Mouse (Mus musculus): ENCODE results near the gene Aaas. TPM values are rescaled to one million over a fixed set of nuclear protein-coding genes. Genes with fewer than 3 reads are reported as not detected.

The Aaas gene
- 42.0 and 44.7 TPM in 2 replicates for polyA plus RNA-seq (2015; fragmentation: Nextera tagmentation; extraction: Ambion mirVana)

GRCm38 (mm10) chr15:102350138-102350941 lies at the start of gene Aaas:
Aaas (minus strand) TSS chr15:102350771.
- Histone ChIP-seq H3K4me3 (replicated peaks; ENCODE audit: low read length) (peak within 1 kb of the TSS; percentile 54), H3K4me1 (replicated peaks; ENCODE audit: control insufficient read depth, insufficient read depth, low read length) (peaks cover 16% of the 10 kb centered on the region), H3K36me3 (ENCODE audit: control insufficient read depth, insufficient read depth) (no peaks in the 10 kb centered on the region), H3K9me3 (ENCODE audit: control insufficient read depth, low read length) (no peaks in the 10 kb centered on the region), H3K4me2 (ENCODE audit: low read length) (peak within 1 kb of the TSS; percentile 84), H3K27ac (ENCODE audit: low read length) (peak within 1 kb of the TSS; percentile 46), H3K9ac (replicated peaks; ENCODE audit: low read depth, low read length) (peak within 1 kb of the TSS; percentile 58), H3K27me3 (replicated peaks; ENCODE audit: control insufficient read depth, insufficient read depth, low read length) (no peaks in the 10 kb centered on the region)
- peak; percentile 93 for ATAC-seq
- WGBS: under 1% methylated on average over 56 of the region's 56 CpGs

- H3K9ac ChIP-seq (replicated peaks; ENCODE audit: low read depth, low read length): peak overlapping the region; percentile 51
- peak overlapping the region; percentile 62 for H3K4me2 ChIP-seq (ENCODE audit: low read length)
- peak; percentile 63; the same call in 1 of the 2 replicates for ATAC-seq
- WGBS: 4% methylated on average over 34 of the region's 34 CpGs
- peak overlapping the region; percentile 41 for H3K4me3 ChIP-seq (replicated peaks; ENCODE audit: low read length)
- H3K4me1 ChIP-seq (replicated peaks; ENCODE audit: control insufficient read depth, insufficient read depth, low read length): peaks cover 5% of the 10 kb centered on the region
- H3K36me3 ChIP-seq (ENCODE audit: control insufficient read depth, insufficient read depth): no peaks in the 10 kb centered on the region
- no peaks in the 10 kb centered on the region for H3K9me3 ChIP-seq (ENCODE audit: control insufficient read depth, low read length)
- no peaks in the 10 kb centered on the region for H3K27me3 ChIP-seq (replicated peaks; ENCODE audit: control insufficient read depth, insufficient read depth, low read length)
- H3K27ac ChIP-seq (ENCODE audit: low read length): peak overlapping the region; percentile 16; the same call in 1 of the 2 replicates
Observed at GRCm38 (mm10) chr15:102399229-102400221, 49.0 kb upstream of the Aaas start.

- no peak overlapping the region for H3K27ac ChIP-seq (ENCODE audit: low read length)
- no peaks in the 10 kb centered on the region for H3K36me3 ChIP-seq (ENCODE audit: control insufficient read depth, insufficient read depth)
- H3K9me3 ChIP-seq (ENCODE audit: control insufficient read depth, low read length): no peaks in the 10 kb centered on the region
- 22% methylated on average over 5 of the region's 5 CpGs for WGBS
- H3K9ac ChIP-seq (replicated peaks; ENCODE audit: low read depth, low read length): no peak overlapping the region
- H3K4me2 ChIP-seq (ENCODE audit: low read length): no peak overlapping the region
- no peak overlapping the region for H3K4me3 ChIP-seq (replicated peaks; ENCODE audit: low read length)
- H3K27me3 ChIP-seq (replicated peaks; ENCODE audit: control insufficient read depth, insufficient read depth, low read length): no peaks in the 10 kb centered on the region
- no peak for ATAC-seq
- H3K4me1 ChIP-seq (replicated peaks; ENCODE audit: control insufficient read depth, insufficient read depth, low read length): peaks cover 5% of the 10 kb centered on the region
Observed at GRCm38 (mm10) chr15:102398629-102399028, 48.1 kb upstream of the Aaas start.

GRCm38 (mm10) chr15:102395061-102395460 lies 44.5 kb upstream of the Aaas start:
- Histone ChIP-seq H3K36me3 (ENCODE audit: control insufficient read depth, insufficient read depth) (no peaks in the 10 kb centered on the region), H3K9ac (replicated peaks; ENCODE audit: low read depth, low read length) (no peak overlapping the region)
- 29% methylated on average over 3 of the region's 3 CpGs for WGBS

DNA sequence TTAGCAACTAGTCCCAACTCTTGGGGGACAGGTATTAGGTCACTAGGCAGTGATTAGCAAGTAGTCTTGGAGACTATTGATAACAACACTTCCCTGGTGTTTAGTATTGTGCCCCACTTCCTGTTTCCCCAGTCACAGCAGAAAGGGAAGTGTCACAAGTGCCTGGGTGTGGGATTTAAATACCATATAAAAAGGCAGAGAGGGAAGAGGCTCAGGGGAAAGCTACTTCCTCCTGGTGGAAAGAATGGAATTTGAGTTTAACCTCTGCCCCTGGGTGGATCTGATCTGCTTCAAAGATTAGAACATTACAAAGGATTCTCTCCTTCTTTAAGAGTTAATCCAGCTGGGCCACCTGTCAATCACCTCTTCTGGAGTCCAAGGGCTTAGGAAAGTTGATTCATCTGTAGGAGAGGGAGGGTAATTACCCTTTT lies 43.0 kb upstream of the Aaas start:
- ATAC-seq: no peak
- H3K27me3 ChIP-seq (replicated peaks; ENCODE audit: control insufficient read depth, insufficient read depth, low read length): no peaks in the 10 kb centered on the region
- no peak overlapping the region for H3K9ac ChIP-seq (replicated peaks; ENCODE audit: low read depth, low read length)
- H3K36me3 ChIP-seq (ENCODE audit: control insufficient read depth, insufficient read depth): no peaks in the 10 kb centered on the region
- no peak overlapping the region for H3K4me3 ChIP-seq (replicated peaks; ENCODE audit: low read length)
- no peak overlapping the region for H3K4me2 ChIP-seq (ENCODE audit: low read length)
- no peak overlapping the region for H3K27ac ChIP-seq (ENCODE audit: low read length)
- no peaks in the 10 kb centered on the region for H3K9me3 ChIP-seq (ENCODE audit: control insufficient read depth, low read length)
- no peaks in the 10 kb centered on the region for H3K4me1 ChIP-seq (replicated peaks; ENCODE audit: control insufficient read depth, insufficient read depth, low read length)

More at GRCm38 (mm10) chr15:102395061-102395460, 44.5 kb upstream of the Aaas start:
- Histone ChIP-seq H3K4me2 (ENCODE audit: low read length) (no peak overlapping the region), H3K27ac (ENCODE audit: low read length) (no peak overlapping the region), H3K27me3 (replicated peaks; ENCODE audit: control insufficient read depth, insufficient read depth, low read length) (no peaks in the 10 kb centered on the region), H3K4me3 (replicated peaks; ENCODE audit: low read length) (no peak overlapping the region), H3K4me1 (replicated peaks; ENCODE audit: control insufficient read depth, insufficient read depth, low read length) (peaks cover 5% of the 10 kb centered on the region), H3K9me3 (ENCODE audit: control insufficient read depth, low read length) (no peaks in the 10 kb centered on the region)
- no peak for ATAC-seq

DNA sequence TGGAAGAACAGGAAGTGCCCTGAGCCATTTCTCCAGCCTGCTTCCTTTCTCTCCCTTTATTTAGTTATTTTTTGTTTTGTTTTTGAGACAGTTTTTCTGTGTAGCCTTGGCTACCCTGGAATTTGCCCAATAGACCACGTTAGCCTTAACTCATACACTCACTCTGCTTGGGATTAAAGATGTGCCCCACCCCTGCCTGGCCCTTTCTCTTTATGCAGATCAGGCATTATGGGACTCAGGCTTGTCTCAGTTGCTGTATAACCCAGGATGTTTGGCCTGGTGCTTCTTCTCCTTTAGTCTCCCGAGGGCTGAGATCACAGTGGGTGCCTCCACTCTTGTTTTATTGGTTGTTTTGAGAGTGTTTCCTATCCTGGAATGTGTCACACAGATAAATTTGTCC lies 41.9 kb upstream of the Aaas start:
- Histone ChIP-seq H3K36me3 (ENCODE audit: control insufficient read depth, insufficient read depth) (no peaks in the 10 kb centered on the region), H3K4me1 (replicated peaks; ENCODE audit: control insufficient read depth, insufficient read depth, low read length) (no peaks in the 10 kb centered on the region), H3K4me3 (replicated peaks; ENCODE audit: low read length) (no peak overlapping the region), H3K9me3 (ENCODE audit: control insufficient read depth, low read length) (no peaks in the 10 kb centered on the region), H3K4me2 (ENCODE audit: low read length) (no peak overlapping the region), H3K27ac (ENCODE audit: low read length) (no peak overlapping the region), H3K9ac (replicated peaks; ENCODE audit: low read depth, low read length) (no peak overlapping the region), H3K27me3 (replicated peaks; ENCODE audit: control insufficient read depth, insufficient read depth, low read length) (no peaks in the 10 kb centered on the region)
- no peak for ATAC-seq
- WGBS: 17% methylated on average over 2 of the region's 2 CpGs

DNA sequence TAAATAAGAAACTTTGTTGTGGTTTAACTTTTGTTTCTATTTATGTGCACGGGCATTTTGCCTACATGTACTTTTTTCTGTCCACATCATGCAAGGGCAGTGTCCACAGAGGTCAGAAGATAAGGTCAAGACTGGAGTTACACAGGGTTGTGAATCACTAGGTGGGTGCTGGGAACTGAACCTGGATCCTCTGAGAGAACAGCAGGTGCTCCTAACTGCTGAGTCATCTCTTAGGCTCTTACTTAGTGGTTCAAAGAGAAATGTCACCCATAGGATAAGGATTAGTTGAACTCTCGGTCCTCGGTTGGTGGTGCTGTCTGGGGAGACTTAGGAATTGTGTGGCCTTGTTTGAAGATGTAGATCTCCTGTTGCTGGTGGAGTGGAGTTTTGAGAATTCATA lies 38.4 kb upstream of the Aaas start:
- no peaks in the 10 kb centered on the region for H3K4me1 ChIP-seq (replicated peaks; ENCODE audit: control insufficient read depth, insufficient read depth, low read length)
- ATAC-seq: no peak
- H3K27me3 ChIP-seq (replicated peaks; ENCODE audit: control insufficient read depth, insufficient read depth, low read length): no peaks in the 10 kb centered on the region
- no peaks in the 10 kb centered on the region for H3K9me3 ChIP-seq (ENCODE audit: control insufficient read depth, low read length)
- no peak overlapping the region for H3K27ac ChIP-seq (ENCODE audit: low read length)
- no peak overlapping the region for H3K4me3 ChIP-seq (replicated peaks; ENCODE audit: low read length)
- 86% methylated on average over 3 of the region's 3 CpGs for WGBS
- H3K9ac ChIP-seq (replicated peaks; ENCODE audit: low read depth, low read length): no peak overlapping the region
- H3K36me3 ChIP-seq (ENCODE audit: control insufficient read depth, insufficient read depth): no peaks in the 10 kb centered on the region
- H3K4me2 ChIP-seq (ENCODE audit: low read length): no peak overlapping the region

GRCm38 (mm10) chr15:102386640-102387039 lies 36.1 kb upstream of the Aaas start:
- Histone ChIP-seq H3K4me3 (replicated peaks; ENCODE audit: low read length) (no peak overlapping the region), H3K4me2 (ENCODE audit: low read length) (no peak overlapping the region), H3K36me3 (ENCODE audit: control insufficient read depth, insufficient read depth) (no peaks in the 10 kb centered on the region), H3K9ac (replicated peaks; ENCODE audit: low read depth, low read length) (no peak overlapping the region), H3K27ac (ENCODE audit: low read length) (no peak overlapping the region), H3K9me3 (ENCODE audit: control insufficient read depth, low read length) (no peaks in the 10 kb centered on the region), H3K27me3 (replicated peaks; ENCODE audit: control insufficient read depth, insufficient read depth, low read length) (no peaks in the 10 kb centered on the region), H3K4me1 (replicated peaks; ENCODE audit: control insufficient read depth, insufficient read depth, low read length) (no peaks in the 10 kb centered on the region)
- WGBS: 55% methylated on average over 9 of the region's 9 CpGs
- ATAC-seq: no peak

DNA sequence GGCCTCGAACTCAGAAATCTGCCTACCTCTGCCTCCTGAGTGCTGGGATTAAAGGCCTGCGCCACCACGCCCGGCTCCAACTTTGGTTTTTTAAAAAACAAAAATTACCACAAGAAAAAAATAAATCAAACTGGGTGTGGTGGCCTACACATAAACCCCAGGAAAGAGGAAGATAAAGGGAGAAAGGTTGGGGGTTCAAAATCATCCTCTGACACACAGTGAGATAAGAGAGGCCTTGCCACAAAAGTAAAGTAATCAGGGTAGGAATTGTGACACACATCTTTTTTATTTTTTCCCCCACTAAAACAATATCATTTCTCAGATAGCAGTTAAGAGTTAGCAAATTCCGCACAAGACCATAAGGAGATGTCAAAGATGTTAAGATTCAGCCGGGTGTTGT lies 33.1 kb upstream of the Aaas start:
- Histone ChIP-seq H3K27ac (ENCODE audit: low read length) (no peak overlapping the region), H3K27me3 (replicated peaks; ENCODE audit: control insufficient read depth, insufficient read depth, low read length) (no peaks in the 10 kb centered on the region), H3K36me3 (ENCODE audit: control insufficient read depth, insufficient read depth) (no peaks in the 10 kb centered on the region), H3K4me3 (replicated peaks; ENCODE audit: low read length) (no peak overlapping the region), H3K4me2 (ENCODE audit: low read length) (no peak overlapping the region), H3K9ac (replicated peaks; ENCODE audit: low read depth, low read length) (no peak overlapping the region), H3K9me3 (ENCODE audit: control insufficient read depth, low read length) (no peaks in the 10 kb centered on the region), H3K4me1 (replicated peaks; ENCODE audit: control insufficient read depth, insufficient read depth, low read length) (no peaks in the 10 kb centered on the region)
- ATAC-seq: no peak
- 95% methylated on average over 6 of the region's 6 CpGs for WGBS

Measured in forebrain, embryonic 16.5 days (tissue).